Mouse (Mus musculus) mouse trophoblast stem cell (cell line): Measurements from ENCODE around the gene Gm17622.

Experiments
- in situ Hi-C, 2 experiments: fragments of 300-500 bp; cut with MseI, MboI; formaldehyde crosslinking; loops; 2 replicates in 1 of 2; 3 replicates in 1 of 2; pipeline ENCODE4 v1.15.1; 2025

Gene Gm17622

GRCm38 (mm10) chr13:96511262-96511661 is 20.7 kb downstream of the Gm17622 start:
- in situ Hi-C loops = no loop called here

GRCm38 (mm10) chr13:96511893-96512292 is 21.4 kb downstream of the Gm17622 start:
- in situ Hi-C loops = no loop called here

- in situ Hi-C loops = no loop called here
Measured at GRCm38 (mm10) chr13:96514154-96514942, 23.8 kb downstream of the Gm17622 start.

DNA sequence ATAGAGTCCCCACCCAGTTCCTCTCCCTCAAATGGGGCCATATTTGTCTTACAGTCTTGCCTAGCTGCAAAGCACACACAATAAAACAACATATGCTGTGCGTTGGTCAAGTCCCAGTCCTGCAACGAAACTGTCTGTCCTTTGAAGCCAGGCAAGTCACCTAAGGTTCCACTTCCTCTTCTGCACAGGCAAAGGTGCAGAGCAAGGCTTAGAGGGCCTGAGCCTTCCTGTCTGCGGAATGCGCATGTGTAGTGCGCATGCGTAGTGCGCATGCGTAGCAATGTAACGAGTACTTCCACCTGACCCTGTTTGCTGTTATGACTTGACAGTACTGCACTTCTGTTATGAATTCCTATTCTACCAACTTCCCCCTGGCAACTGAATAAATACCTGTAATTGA is 25.7 kb downstream of the Gm17622 start:
- in situ Hi-C loops = no loop called here

GRCm38 (mm10) chr13:96517335-96517734 is 26.8 kb downstream of the Gm17622 start:
- in situ Hi-C loops = no loop called here

DNA sequence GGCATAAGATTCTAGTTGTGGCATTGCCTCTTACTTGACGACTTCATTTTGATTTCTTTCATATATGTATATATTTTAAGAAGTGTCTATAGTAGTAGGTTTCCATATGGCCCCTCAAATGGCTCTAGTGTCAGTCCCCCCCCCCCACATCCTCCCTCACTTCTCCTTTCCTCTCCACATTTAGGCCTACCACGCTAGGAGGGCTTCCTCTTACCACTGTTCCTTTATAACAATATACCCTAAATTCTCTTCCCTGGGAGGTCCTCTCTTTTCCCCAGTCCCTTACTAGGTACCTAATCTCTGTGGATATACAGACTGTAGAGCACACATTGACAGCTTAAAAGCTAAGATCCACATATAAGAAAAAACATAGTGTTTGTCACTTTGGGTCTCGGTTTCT is 30.8 kb downstream of the Gm17622 start:
- in situ Hi-C loops = no loop called here

DNA sequence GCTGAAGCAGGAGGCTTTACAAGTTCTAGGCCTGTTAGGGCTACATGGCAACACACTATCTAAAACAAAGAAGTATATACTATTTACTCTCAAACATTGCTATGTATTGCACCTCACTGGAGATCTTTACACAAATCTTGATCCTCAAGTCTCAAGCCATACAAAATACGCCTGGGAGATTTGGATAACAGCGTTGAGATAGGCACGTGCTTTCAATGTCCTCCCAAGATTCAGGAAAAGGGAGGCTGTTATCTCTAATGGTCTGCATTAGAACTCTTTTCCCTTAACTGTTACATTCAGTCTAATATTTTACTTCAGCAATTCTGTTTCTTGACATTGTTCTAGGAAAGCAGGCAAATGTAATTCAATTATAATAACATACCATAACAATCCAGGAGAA is 36.5 kb downstream of the Gm17622 start:
- in situ Hi-C loops = no loop called here

- in situ Hi-C loops = no loop called here
Measured at GRCm38 (mm10) chr13:96527856-96528255, 37.3 kb downstream of the Gm17622 start.

DNA sequence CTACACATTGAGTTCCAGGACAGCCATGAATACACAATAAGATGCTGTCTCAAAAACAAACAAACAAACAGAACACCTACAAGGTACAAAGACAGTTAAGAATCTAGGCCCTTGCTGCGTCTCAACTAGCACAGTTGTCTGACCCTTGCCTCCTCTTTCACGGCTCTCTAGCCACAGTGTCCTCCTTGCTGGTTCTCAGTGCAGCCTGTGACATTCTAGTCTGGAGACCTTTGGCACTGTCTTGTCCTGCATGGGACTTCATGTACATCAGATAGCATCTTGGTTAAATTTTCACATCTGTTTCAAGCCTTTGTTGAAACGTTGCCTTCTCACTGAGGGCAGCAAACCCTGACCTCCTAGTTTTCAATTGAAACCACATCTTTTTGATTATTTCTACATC is 38.2 kb downstream of the Gm17622 start:
- in situ Hi-C loops = no loop called here

GRCm38 (mm10) chr13:96529542-96529941 is 39.0 kb downstream of the Gm17622 start:
- in situ Hi-C loops = no loop called here

DNA sequence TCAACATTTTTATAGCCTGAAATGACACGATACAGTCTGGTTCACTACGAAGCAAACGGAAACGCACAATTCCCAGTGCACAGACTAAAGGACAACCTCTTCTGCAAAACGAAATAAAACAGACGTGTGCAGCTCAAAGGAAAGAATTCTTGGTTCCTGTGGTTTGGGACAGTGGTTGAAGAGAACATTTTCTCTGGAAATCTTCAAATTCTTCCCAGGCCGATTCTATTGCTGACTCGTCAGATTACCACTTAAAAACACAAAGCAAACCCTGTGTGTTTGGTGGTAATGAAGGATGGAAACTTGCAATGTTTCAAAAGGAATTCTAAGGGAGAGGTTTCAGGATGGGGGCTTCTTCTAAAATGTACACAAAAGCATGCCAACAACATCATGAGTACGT is 39.5 kb downstream of the Gm17622 start:
- in situ Hi-C loops = no loop called here

GRCm38 (mm10) chr13:96532176-96532575 is 41.6 kb downstream of the Gm17622 start:
- in situ Hi-C loops = no loop called here

GRCm38 (mm10) chr13:96533742-96534141 is 43.2 kb downstream of the Gm17622 start:
- in situ Hi-C loops = no loop called here

GRCm38 (mm10) chr13:96536821-96537572 is 46.5 kb downstream of the Gm17622 start:
- in situ Hi-C loops = no loop called here

GRCm38 (mm10) chr13:96538103-96538502 is 47.6 kb downstream of the Gm17622 start:
- in situ Hi-C loops = no loop called here
